Mouse (Mus musculus): ENCODE measurements around the gene Hspb9. TPM values are rescaled to one million over a fixed set of nuclear protein-coding genes. Genes with fewer than 3 reads are reported as not detected.

The Hspb9 gene
- total RNA-seq, 2 experiments from 2014 or later, result not detected

- DNase-seq (ENCODE audit: low spot score in 2 of 2), result no peak
- intact Hi-C loops (cut with DNase I), result loop anchor here (2.0 kb wide), 2 partner anchors 75 to 133 kb away; no protein-coding TSS in a partner anchor
Observed at GRCm38 (mm10) chr11:100703366-100703765, 10.3 kb upstream of the Hspb9 start.

GRCm38 (mm10) chr11:100703851-100704531, 9.7 kb upstream of the Hspb9 start, which contains the start of gene Dhx58:
Dhx58 (minus strand) TSS chr11:100704271.
- DNase-seq (ENCODE audit: low spot score in 2 of 2), result no peak
- intact Hi-C loops (cut with DNase I), result loop anchor here (2.0 kb wide), 2 partner anchors 75 to 133 kb away; no protein-coding TSS in a partner anchor

DNA sequence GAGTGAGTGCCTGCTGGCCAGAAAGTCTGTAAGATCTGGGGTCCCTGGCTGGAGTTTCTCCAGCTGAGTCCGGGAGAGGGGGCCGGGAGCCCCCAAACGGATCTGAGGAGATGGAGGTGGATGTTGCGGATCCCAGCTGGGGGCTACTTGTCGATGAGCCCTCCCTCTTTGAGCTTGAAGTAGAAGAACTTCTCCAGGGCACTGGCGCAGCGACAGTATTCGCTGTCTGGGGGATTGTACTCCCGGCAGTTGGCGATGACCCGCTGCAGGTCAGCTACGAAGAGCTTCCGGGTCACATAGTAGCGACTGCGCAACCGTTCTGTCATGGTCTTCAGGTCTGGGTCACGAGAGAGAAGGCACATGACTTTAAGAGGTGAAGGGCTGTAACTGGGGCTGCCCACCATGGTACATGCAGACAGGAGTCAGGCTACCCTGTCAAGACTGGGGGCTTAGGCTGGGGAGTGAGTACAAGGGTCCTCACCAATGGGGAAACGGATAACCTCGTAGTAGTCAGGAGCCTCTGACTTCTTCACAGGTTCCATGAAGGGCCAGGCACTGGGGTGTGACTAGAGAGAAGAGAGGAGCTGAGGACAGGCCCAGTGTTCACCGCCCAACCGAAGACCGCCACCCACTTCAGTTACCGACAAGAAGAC, 8.4 kb upstream of the Hspb9 start:
- no peak for DNase-seq (ENCODE audit: low spot score in 2 of 2)
- intact Hi-C loops (cut with DNase I), result no loop called here

- DNase-seq (ENCODE audit: low spot score in 2 of 2), result no peak
- intact Hi-C loops (cut with DNase I), result no loop called here
Observed at GRCm38 (mm10) chr11:100709201-100709810, 4.3 kb upstream of the Hspb9 start.

GRCm38 (mm10) chr11:100710528-100710927, 3.1 kb upstream of the Hspb9 start:
- intact Hi-C loops (cut with DNase I), result loop anchor here (10.0 kb wide), 1 partner anchor 244 kb away; no protein-coding TSS in a partner anchor
- DNase-seq (ENCODE audit: low spot score in 2 of 2), result no peak

DNA sequence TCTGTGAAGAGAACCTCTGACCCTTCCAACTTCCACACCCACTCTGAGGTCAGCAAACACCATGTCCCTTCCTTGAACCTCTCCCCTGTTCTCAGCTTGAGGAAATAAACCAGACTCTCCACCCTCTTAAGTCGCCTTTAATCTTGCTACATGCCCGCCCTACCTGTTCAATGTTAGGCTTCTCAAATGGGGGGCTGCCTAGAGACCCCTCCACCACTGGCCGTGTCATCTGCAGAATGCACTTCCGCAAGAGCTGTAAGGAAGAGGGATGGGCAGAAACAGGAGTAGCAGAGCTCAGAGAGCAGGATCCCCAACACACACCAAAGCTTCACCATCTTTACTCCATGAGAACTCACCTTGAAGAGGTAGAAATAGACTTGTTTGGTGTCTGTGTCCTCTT, 2.7 kb upstream of the Hspb9 start:
- intact Hi-C loops (cut with DNase I), result loop anchor here (10.0 kb wide), 1 partner anchor 244 kb away; no protein-coding TSS in a partner anchor
- no peak for DNase-seq (ENCODE audit: low spot score in 2 of 2)

GRCm38 (mm10) chr11:100711783-100712615, 1.7 kb upstream of the Hspb9 start, which contains the start of gene Kat2a:
Kat2a (minus strand) TSS chr11:100712465.
- DNase-seq (ENCODE audit: low spot score in 2 of 2), result peak; percentile 84 to 88
- intact Hi-C loops (cut with DNase I), result loop anchor here (10.0 kb wide), 1 partner anchor 243 kb away; no protein-coding TSS in a partner anchor

- no peak for DNase-seq (ENCODE audit: low spot score in 2 of 2)
- intact Hi-C loops (cut with DNase I), result loop anchor here (10.0 kb wide), 1 partner anchor 242 kb away; no protein-coding TSS in a partner anchor
Observed at GRCm38 (mm10) chr11:100713174-100713573, 476 bp upstream of the Hspb9 start.

GRCm38 (mm10) chr11:100714534-100714915, 875 bp downstream of the Hspb9 start:
- intact Hi-C loops (cut with DNase I), result loop anchor here (2.0 to 10.0 kb wide), 2 partner anchors 46 to 240 kb away; no protein-coding TSS in a partner anchor
- peak; percentile 90 to 91 for DNase-seq (ENCODE audit: low spot score in 2 of 2)

- intact Hi-C loops (cut with DNase I), result loop anchor here (2.0 to 10.0 kb wide), 2 partner anchors 46 to 240 kb away; no protein-coding TSS in a partner anchor
- peak in 1 of 2 experiments; percentile 66 for DNase-seq (ENCODE audit: low spot score in 2 of 2)
Observed at GRCm38 (mm10) chr11:100714948-100715347, 1.3 kb downstream of the Hspb9 start.

DNA sequence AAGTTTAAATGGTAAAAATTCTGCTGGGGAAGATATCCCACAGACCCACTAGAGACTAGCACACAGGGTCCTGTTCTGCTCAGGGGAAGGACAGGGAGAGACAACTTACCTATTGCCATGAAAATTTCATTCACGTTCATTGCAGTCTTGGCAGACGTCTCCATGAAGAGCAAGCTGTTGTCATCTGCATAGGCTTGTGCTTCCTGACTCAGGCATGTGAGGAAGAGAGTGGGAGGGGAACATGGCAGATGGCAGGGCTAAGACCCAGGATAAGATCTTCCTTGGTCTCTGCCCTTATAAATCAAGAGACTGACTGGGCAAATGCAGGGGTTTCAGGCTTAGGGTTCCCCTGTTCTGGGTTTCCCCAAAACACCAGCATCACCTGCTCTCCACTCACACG, 3.0 kb downstream of the Hspb9 start:
- peak in 1 of 2 experiments; percentile 62 for DNase-seq (ENCODE audit: low spot score in 2 of 2)
- intact Hi-C loops (cut with DNase I), result loop anchor here (10.0 kb wide), 1 partner anchor 238 kb away; no protein-coding TSS in a partner anchor

GRCm38 (mm10) chr11:100718462-100718861, 4.8 kb downstream of the Hspb9 start:
- DNase-seq (ENCODE audit: low spot score in 2 of 2), result no peak
- intact Hi-C loops (cut with DNase I), result loop anchor here (10.0 kb wide), 1 partner anchor 236 kb away; no protein-coding TSS in a partner anchor

- intact Hi-C loops (cut with DNase I), result loop anchor here (10.0 kb wide), 1 partner anchor 236 kb away; no protein-coding TSS in a partner anchor
- no peak for DNase-seq (ENCODE audit: low spot score in 2 of 2)
Observed at GRCm38 (mm10) chr11:100718866-100719265, 5.2 kb downstream of the Hspb9 start.

GRCm38 (mm10) chr11:100719312-100719711, 5.7 kb downstream of the Hspb9 start:
- intact Hi-C loops (cut with DNase I), result loop anchor here (10.0 kb wide), 1 partner anchor 235 kb away; no protein-coding TSS in a partner anchor
- no peak for DNase-seq (ENCODE audit: low spot score in 2 of 2)

- intact Hi-C loops (cut with DNase I), result loop anchor here (10.0 kb wide), 1 partner anchor 235 kb away; no protein-coding TSS in a partner anchor
- DNase-seq (ENCODE audit: low spot score in 2 of 2), result no peak
Observed at GRCm38 (mm10) chr11:100719893-100720292, 6.2 kb downstream of the Hspb9 start.

DNA sequence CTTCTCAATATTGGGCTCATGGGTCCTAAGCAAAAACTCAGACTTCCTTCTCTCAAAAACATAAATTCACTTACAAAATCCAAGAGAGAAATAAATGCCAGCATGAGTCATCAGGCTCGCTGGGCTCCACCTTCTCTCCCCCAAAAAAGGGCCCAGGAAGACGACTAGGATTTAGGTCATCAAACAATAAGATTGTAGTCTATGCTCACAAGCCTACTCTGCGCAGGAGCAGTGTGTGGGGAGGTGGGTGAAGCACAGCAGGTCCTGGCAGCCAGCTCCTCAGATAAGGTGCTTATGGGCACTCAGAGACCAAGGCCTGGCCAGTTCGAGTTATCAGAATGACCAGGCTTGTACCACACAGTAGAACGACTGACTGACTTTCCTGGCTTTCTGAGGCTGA, 6.7 kb downstream of the Hspb9 start:
- DNase-seq (ENCODE audit: low spot score in 2 of 2), result no peak
- intact Hi-C loops (cut with DNase I), result no loop called here

- DNase-seq (ENCODE audit: low spot score in 2 of 2), result no peak
- intact Hi-C loops (cut with DNase I), result no loop called here
Observed at GRCm38 (mm10) chr11:100721254-100721653, 7.6 kb downstream of the Hspb9 start.

- intact Hi-C loops (cut with DNase I), result no loop called here
Observed at GRCm38 (mm10) chr11:100721776-100722492, 8.3 kb downstream of the Hspb9 start.

More at GRCm38 (mm10) chr11:100721776-100722492, 8.3 kb downstream of the Hspb9 start:
- no peak for DNase-seq (ENCODE audit: low spot score in 2 of 2)
